Mouse (Mus musculus): ENCODE measurements at regions not wholly inside any gene's neighbourhood (a gene's known extent, or its start where the extent isn't known, plus 50 kb on each side); places are given as distances from the start of the nearest gene placed in this dataset.
A peak's percentile ranks its signal among the peaks of the same experiment; 100 is the strongest.

DNA sequence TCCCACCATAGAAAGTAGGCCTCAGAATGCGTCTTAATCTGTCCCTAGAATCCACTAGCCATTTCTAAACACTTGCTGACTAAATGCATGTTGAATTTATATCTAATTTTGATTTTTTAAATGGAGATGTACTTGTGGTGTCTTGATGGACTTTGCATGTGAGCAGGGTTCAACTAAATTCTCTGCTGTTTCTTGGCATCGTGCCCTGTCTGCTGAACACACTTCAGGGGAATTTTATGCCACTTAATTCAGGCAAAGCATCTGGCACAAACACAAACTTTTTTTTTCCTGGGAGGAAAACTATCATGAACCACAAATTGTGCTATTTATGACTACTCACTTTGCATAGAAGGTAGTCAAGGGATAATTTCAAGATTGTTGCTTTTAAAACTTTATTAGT, 87.7 kb downstream of the Stc2 start:
- peak; percentile 25 for DNase-seq

DNA sequence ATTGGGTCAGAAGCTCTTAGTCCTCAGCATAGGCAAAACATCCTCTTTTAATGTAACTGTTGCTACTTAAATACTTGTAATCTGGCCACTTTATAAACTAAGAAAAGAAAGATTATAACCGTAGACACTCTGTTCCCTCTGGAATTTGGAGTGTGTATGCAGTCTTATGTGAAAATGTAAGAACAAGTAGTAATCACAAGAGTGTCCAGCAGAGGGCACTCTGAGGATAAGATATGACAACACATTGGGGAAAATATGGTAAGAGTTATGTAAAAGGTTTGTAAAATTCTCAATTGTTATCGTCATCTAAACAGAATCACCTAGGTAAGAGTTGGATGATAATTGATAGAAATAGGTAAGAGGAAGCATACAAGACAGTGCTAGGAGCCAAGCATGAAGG, 66.2 kb upstream of the Gm17332 start:
- DNase-seq = peak; percentile 39

Measured in kidney, adult 18-20 months (tissue).